Mouse (Mus musculus): ENCODE measurements around the gene Wwox. TPM values are rescaled to one million over a fixed set of nuclear protein-coding genes. Genes with fewer than 3 reads are reported as not detected.

Gene Wwox
- polyA plus RNA-seq, 1 experiment from 2014 or later, result 14.3 TPM

DNA sequence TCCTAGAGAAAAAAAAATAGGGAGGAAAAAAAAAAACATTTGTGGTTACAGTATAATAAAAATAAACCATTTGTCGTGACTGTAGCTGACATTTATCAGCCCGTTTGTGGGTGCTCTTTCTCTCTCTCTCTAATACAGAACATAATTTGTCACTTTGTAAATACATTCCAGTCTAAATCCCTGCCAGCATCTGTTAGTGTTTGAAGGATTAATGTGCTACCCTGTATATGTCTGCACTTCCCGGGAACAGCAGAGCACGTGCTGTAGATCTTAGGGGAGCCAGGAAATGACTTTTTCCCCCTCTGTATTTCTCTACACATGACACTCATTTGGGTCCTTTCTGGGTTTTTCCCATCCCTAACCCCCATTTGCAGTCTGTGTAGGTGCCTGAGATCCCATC is 219.0 kb downstream of the Wwox start:
- no peaks in the 10 kb centered on the region for H3K27me3 ChIP-seq
- no peak overlapping the region for H3K27ac ChIP-seq
- H3K9ac ChIP-seq, result no peak overlapping the region
- H3K4me1 ChIP-seq, result no peaks in the 10 kb centered on the region
- no peaks in the 10 kb centered on the region for H3K36me3 ChIP-seq (replicated peaks)
- no peak overlapping the region for H3K4me2 ChIP-seq
- no peaks in the 10 kb centered on the region for H3K9me3 ChIP-seq
- 87% methylated on average over 4 of the region's 4 CpGs for WGBS
- no peak for ATAC-seq (ENCODE audit: low FRiP score)
- H3K4me3 ChIP-seq (replicated peaks), result no peak overlapping the region

GRCm38 (mm10) chr8:114663053-114663452 is 223.6 kb downstream of the Wwox start:
- H3K9me3 ChIP-seq, result no peaks in the 10 kb centered on the region
- H3K27ac ChIP-seq, result no peak overlapping the region
- no peak for ATAC-seq (ENCODE audit: low FRiP score)
- no peak overlapping the region for H3K9ac ChIP-seq
- no peak overlapping the region for H3K4me3 ChIP-seq (replicated peaks)
- no peaks in the 10 kb centered on the region for H3K36me3 ChIP-seq (replicated peaks)
- no peaks in the 10 kb centered on the region for H3K27me3 ChIP-seq
- no peak overlapping the region for H3K4me2 ChIP-seq
- WGBS, result 80% methylated on average over 7 of the region's 7 CpGs
- peaks cover 3% of the 10 kb centered on the region; the same call in 1 of the 2 replicates for H3K4me1 ChIP-seq

- Histone ChIP-seq H3K4me1 (peaks cover 3% of the 10 kb centered on the region; the same call in 1 of the 2 replicates), H3K27me3 (no peaks in the 10 kb centered on the region), H3K4me3 (replicated peaks) (no peak overlapping the region), H3K36me3 (replicated peaks) (no peaks in the 10 kb centered on the region), H3K9ac (no peak overlapping the region), H3K4me2 (no peak overlapping the region), H3K27ac (no peak overlapping the region), H3K9me3 (no peaks in the 10 kb centered on the region)
- no peak for ATAC-seq (ENCODE audit: low FRiP score)
- WGBS, result 60% methylated on average over 6 of the region's 6 CpGs
Measured at GRCm38 (mm10) chr8:114665521-114665920, 226.1 kb downstream of the Wwox start.

DNA sequence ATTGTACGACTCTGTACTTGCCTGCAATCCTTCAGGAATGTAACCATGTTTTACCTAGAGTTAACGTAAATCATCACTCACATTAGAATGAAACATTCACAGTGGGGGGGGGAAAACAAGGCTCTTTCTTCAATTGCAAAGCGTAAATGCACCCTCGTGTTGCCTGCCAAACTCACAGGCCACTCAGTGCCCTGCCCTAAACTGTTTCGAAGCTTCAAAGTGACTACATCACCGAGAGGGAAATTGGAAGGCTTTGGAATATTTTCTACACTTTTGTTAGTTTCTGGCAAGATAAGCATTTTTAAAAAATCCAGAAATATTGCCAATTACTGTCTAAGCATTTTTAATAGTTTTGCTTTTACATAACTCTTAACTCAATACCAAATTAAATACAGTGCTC is 231.3 kb downstream of the Wwox start:
- Histone ChIP-seq H3K36me3 (replicated peaks) (no peaks in the 10 kb centered on the region), H3K4me1 (no peaks in the 10 kb centered on the region), H3K4me2 (no peak overlapping the region), H3K9ac (no peak overlapping the region), H3K9me3 (no peaks in the 10 kb centered on the region), H3K27ac (no peak overlapping the region), H3K27me3 (no peaks in the 10 kb centered on the region), H3K4me3 (replicated peaks) (no peak overlapping the region)
- no peak for ATAC-seq (ENCODE audit: low FRiP score)
- WGBS, result 83% methylated on average over 6 of the region's 6 CpGs

GRCm38 (mm10) chr8:114671237-114671674 is 231.8 kb downstream of the Wwox start:
- no peak overlapping the region for H3K27ac ChIP-seq
- no peaks in the 10 kb centered on the region for H3K9me3 ChIP-seq
- no peaks in the 10 kb centered on the region for H3K27me3 ChIP-seq
- no peak overlapping the region for H3K4me3 ChIP-seq (replicated peaks)
- 85% methylated on average over 9 of the region's 9 CpGs for WGBS
- no peak overlapping the region for H3K9ac ChIP-seq
- no peak for ATAC-seq (ENCODE audit: low FRiP score)
- H3K4me1 ChIP-seq, result no peaks in the 10 kb centered on the region
- H3K4me2 ChIP-seq, result no peak overlapping the region
- H3K36me3 ChIP-seq (replicated peaks), result no peaks in the 10 kb centered on the region

- no peaks in the 10 kb centered on the region for H3K27me3 ChIP-seq
- ATAC-seq (ENCODE audit: low FRiP score), result no peak
- WGBS, result 97% methylated on average over 3 of the region's 3 CpGs
- H3K9ac ChIP-seq, result no peak overlapping the region
- H3K4me1 ChIP-seq, result no peaks in the 10 kb centered on the region
- no peak overlapping the region for H3K4me2 ChIP-seq
- no peaks in the 10 kb centered on the region for H3K36me3 ChIP-seq (replicated peaks)
- no peak overlapping the region for H3K4me3 ChIP-seq (replicated peaks)
- H3K9me3 ChIP-seq, result no peaks in the 10 kb centered on the region
- H3K27ac ChIP-seq, result no peak overlapping the region
Measured at GRCm38 (mm10) chr8:114673416-114673815, 234.0 kb downstream of the Wwox start.

- Histone ChIP-seq H3K4me3 (replicated peaks) (no peak overlapping the region), H3K4me1 (no peaks in the 10 kb centered on the region), H3K36me3 (replicated peaks) (no peaks in the 10 kb centered on the region), H3K27ac (no peak overlapping the region), H3K9ac (no peak overlapping the region), H3K9me3 (no peaks in the 10 kb centered on the region), H3K27me3 (no peaks in the 10 kb centered on the region), H3K4me2 (no peak overlapping the region)
- no peak for ATAC-seq (ENCODE audit: low FRiP score)
- WGBS, result 90% methylated on average over 7 of the region's 7 CpGs
Measured at GRCm38 (mm10) chr8:114675151-114675550, 235.7 kb downstream of the Wwox start.

- no peak overlapping the region for H3K4me3 ChIP-seq (replicated peaks)
- no peak overlapping the region for H3K27ac ChIP-seq
- no peaks in the 10 kb centered on the region for H3K4me1 ChIP-seq
- H3K9me3 ChIP-seq, result no peaks in the 10 kb centered on the region
- no peaks in the 10 kb centered on the region for H3K36me3 ChIP-seq (replicated peaks)
- H3K4me2 ChIP-seq, result no peak overlapping the region
- 91% methylated on average over 2 of the region's 2 CpGs for WGBS
- H3K27me3 ChIP-seq, result no peaks in the 10 kb centered on the region
- no peak for ATAC-seq (ENCODE audit: low FRiP score)
- no peak overlapping the region for H3K9ac ChIP-seq
Measured at GRCm38 (mm10) chr8:114676918-114677317, 237.5 kb downstream of the Wwox start.

GRCm38 (mm10) chr8:114677551-114678127 is 238.2 kb downstream of the Wwox start:
- H3K27ac ChIP-seq, result no peak overlapping the region
- H3K4me2 ChIP-seq, result no peak overlapping the region
- no peaks in the 10 kb centered on the region for H3K27me3 ChIP-seq
- no peaks in the 10 kb centered on the region for H3K9me3 ChIP-seq
- H3K4me3 ChIP-seq (replicated peaks), result no peak overlapping the region
- no peak overlapping the region for H3K9ac ChIP-seq
- ATAC-seq (ENCODE audit: low FRiP score), result no peak
- H3K36me3 ChIP-seq (replicated peaks), result no peaks in the 10 kb centered on the region
- WGBS, result 75% methylated on average over 6 of the region's 6 CpGs
- no peaks in the 10 kb centered on the region for H3K4me1 ChIP-seq

- Histone ChIP-seq H3K4me2 (no peak overlapping the region), H3K4me3 (replicated peaks) (no peak overlapping the region), H3K27me3 (no peaks in the 10 kb centered on the region), H3K4me1 (no peaks in the 10 kb centered on the region), H3K9ac (no peak overlapping the region), H3K9me3 (no peaks in the 10 kb centered on the region), H3K27ac (no peak overlapping the region), H3K36me3 (replicated peaks) (no peaks in the 10 kb centered on the region)
- 89% methylated on average over 14 of the region's 14 CpGs for WGBS
- no peak for ATAC-seq (ENCODE audit: low FRiP score)
Measured at GRCm38 (mm10) chr8:114679386-114680098, 240.1 kb downstream of the Wwox start.

DNA sequence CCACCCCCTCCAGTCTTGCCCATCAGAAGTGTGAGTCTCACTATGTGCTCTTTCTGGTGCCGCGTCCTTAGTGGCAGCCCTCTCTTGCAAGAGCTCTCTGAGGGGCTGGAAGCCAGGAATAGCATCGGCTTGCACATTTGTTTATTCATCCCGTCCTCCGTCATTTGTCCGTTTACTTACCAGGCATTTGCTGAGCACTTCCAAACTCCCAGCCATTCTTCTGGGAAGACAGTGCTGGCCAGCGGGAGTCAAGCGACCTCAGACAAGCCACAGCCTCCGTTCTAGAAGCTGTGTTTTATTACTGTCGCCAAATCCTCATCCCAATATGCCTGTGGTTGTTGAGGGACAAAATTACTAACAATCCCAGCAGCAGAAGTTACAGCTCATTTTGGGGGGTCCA is 241.7 kb downstream of the Wwox start:
- Histone ChIP-seq H3K36me3 (replicated peaks) (no peaks in the 10 kb centered on the region), H3K27ac (no peak overlapping the region), H3K9ac (no peak overlapping the region), H3K4me3 (replicated peaks) (no peak overlapping the region), H3K4me2 (no peak overlapping the region), H3K27me3 (no peaks in the 10 kb centered on the region), H3K9me3 (no peaks in the 10 kb centered on the region), H3K4me1 (no peaks in the 10 kb centered on the region)
- WGBS, result 89% methylated on average over 10 of the region's 10 CpGs
- ATAC-seq (ENCODE audit: low FRiP score), result no peak

DNA sequence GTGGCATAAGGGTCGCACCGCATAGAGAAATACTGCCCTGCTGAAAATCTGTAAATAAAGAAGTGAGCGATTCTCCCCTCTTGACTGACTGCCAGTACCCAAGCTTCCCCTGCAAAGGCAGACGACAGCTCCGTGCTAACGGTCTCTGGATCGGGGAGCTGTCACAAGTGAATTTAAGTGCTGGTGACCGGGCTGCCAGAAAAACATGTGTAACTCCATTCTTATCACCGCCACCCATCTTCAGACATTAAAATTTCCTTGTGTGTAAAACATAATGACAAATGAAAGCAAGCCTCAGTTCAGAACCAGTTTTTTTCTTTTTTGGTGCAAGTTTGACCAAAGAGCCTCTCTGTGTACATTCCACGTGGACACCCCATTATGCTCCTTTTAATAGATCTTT is 242.7 kb downstream of the Wwox start:
- Histone ChIP-seq H3K4me2 (no peak overlapping the region), H3K27ac (no peak overlapping the region), H3K36me3 (replicated peaks) (no peaks in the 10 kb centered on the region), H3K4me3 (replicated peaks) (no peak overlapping the region), H3K9me3 (no peaks in the 10 kb centered on the region), H3K4me1 (no peaks in the 10 kb centered on the region), H3K9ac (no peak overlapping the region), H3K27me3 (no peaks in the 10 kb centered on the region)
- 64% methylated on average over 10 of the region's 10 CpGs for WGBS
- no peak for ATAC-seq (ENCODE audit: low FRiP score)

- no peak overlapping the region for H3K4me2 ChIP-seq
- ATAC-seq (ENCODE audit: low FRiP score), result no peak
- no peaks in the 10 kb centered on the region for H3K36me3 ChIP-seq (replicated peaks)
- no peak overlapping the region for H3K4me3 ChIP-seq (replicated peaks)
- no peaks in the 10 kb centered on the region for H3K4me1 ChIP-seq
- 86% methylated on average over 11 of the region's 11 CpGs for WGBS
- H3K9ac ChIP-seq, result no peak overlapping the region
- H3K27me3 ChIP-seq, result no peaks in the 10 kb centered on the region
- H3K27ac ChIP-seq, result no peak overlapping the region
- no peaks in the 10 kb centered on the region for H3K9me3 ChIP-seq
Measured at GRCm38 (mm10) chr8:114684046-114684702, 244.7 kb downstream of the Wwox start.
